Mouse (Mus musculus) kidney, adult 8-10 months (tissue): ENCODE results near the gene Gm2431.
"Not testable (repeated sequence)": the region's sequence is repeated elsewhere in the genome, so short reads cannot be mapped to it uniquely, and the experiment has no call there.

ENCODE experiments used
- DNase-seq, 2 experiments: peaks; one replicate each; pipeline ENCODE4 v3.0.0; 2022

Gm2431 gene

DNA sequence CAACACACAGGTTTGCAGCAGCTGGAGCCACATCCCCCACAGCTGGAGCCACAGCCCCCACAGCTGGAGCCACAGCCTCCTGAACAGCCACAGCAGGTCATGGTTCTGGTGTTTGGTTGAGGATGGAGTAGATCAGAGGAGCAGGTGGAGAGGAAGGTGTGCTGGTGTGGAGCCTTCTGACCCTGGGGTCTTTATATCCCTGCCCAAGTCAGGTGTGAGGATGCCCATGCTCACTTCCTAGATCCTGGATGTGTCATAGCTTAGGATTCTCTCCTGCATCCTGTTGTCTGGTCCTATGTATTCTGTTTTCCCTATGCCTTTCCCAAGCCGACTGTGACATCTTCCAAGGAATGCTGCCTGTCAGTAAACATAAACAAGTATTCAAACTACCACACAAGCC, at the start of gene Gm2431:
Gene Gm2431 (minus strand): TSS at position 101 of the 400 bp plus-strand sequence.
- not testable (repeated sequence) for DNase-seq

DNA sequence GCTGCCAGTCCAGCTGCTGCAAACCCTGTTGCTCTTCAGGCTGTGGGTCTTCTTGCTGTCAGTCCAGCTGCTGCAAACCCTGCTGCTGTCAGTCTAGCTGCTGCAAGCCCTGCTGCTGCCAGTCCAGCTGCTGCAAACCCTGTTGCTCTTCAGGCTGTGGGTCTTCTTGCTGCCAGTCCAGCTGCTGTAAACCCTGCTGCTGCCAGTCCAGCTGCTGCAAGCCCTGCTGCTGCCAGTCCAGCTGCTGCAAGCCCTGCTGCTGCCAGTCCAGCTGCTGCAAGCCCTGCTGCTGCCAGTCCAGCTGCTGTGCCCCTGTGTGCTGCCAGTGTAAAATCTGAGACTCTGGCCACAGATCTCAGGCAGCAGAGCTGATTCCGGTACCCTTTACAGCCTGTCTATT, 45.8 kb upstream of the Gm2431 start:
- DNase-seq = not testable (repeated sequence)

DNA sequence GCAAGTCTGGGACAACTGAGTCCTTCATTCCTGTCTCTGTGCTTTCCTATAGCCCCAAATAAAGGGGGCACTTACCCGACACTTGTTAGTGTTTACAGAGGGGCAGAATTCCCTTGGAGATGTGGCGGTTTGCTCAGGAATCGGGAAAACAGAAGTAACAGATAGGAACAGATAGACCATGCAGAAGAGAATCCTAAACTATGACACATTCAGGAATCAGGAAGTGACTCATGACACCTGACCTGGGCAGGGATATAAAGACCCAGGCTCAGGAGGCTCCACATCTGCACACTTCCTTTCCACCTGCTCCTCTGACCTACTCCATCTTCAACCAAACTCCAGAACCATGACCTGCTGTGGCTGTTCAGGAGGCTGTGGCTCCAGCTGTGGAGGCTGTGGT, 45.1 kb upstream of the Gm2431 start, which contains the start of gene Krtap5-4:
Gene Krtap5-4 (plus strand): TSS at position 301 of the 400 bp plus-strand sequence.
- DNase-seq = no peak

DNA sequence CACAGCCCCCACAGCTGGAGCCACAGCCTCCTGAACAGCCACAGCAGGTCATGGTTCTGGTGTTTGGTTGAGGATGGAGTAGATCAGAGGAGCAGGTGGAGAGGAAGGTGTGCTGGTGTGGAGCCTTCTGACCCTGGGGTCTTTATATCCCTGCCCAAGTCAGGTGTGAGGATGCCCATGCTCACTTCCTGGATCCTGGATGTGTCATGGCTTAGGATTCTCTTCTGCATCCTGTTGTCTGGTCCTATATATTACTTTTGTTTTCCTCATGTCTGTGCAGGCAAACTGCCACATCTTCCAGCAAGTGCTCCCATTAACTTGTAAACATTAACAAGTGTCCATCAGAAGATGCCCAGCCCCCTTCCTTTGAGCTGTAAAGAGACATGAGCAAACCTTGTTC, 38.9 kb upstream of the Gm2431 start, which contains the start of gene Krtap5-1:
Gene Krtap5-1 (minus strand): TSS at position 101 of the 400 bp plus-strand sequence.
- DNase-seq = not testable (repeated sequence)

DNA sequence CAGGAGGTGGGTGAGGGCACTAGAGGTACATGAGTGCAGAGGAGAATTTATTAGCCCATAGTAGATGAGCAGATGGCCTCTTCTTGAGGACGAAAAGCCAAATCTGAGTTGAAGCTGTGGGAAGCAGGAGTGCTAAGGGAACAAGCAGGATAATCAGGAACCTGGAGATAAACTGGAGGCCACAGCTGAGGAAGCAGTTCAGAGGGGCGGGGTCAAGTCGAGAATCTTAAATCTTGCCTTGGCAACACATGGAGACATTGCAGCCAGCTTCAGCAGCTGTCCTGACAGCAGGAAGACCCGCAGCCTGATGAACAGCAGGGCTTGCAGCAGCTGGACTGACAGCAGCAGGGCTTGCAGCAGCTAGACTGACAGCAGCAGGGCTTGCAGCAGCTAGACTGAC, 38.0 kb upstream of the Gm2431 start:
- DNase-seq = not testable (repeated sequence)

DNA sequence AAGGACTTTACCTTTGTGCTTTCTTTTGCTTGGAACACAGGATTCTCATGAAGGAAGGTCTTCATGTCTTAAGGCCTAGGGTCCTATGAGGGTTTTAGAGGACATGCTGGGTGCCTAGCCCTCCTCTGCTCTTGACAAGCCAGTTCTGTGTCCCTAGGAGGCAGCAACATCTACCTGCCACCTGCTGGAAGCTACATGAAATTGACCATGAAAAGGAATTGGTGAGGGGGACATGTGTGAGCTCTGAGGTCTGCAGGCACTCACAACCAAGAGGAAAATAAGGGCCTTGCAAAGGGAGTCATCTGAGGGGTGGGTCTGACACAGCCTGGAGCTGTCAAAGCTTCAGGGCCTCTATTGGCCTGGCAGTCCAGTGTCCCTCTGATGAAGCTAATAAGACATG, 37.3 kb upstream of the Gm2431 start:
- no peak for DNase-seq

DNA sequence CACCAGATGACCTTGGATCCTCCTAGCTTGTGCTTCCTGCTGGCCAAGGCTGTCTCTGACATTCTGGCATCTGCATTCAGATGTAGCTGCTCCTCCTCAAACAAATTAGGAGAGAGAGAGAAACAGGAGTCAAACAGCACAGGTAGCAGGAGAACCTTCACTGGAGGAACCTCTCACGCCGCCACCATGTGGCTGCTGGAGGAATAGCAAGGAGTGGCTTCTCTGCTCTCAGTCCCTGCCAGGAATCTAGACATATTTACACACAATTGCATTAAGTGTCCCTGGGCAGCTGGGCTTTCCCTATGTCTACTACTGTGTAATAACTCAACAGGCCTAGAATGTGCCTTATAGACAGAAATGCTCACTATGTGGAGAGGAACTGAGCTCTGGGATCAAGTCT, 35.7 kb upstream of the Gm2431 start:
- DNase-seq = peak in 1 of 2 experiments; percentile 23

DNA sequence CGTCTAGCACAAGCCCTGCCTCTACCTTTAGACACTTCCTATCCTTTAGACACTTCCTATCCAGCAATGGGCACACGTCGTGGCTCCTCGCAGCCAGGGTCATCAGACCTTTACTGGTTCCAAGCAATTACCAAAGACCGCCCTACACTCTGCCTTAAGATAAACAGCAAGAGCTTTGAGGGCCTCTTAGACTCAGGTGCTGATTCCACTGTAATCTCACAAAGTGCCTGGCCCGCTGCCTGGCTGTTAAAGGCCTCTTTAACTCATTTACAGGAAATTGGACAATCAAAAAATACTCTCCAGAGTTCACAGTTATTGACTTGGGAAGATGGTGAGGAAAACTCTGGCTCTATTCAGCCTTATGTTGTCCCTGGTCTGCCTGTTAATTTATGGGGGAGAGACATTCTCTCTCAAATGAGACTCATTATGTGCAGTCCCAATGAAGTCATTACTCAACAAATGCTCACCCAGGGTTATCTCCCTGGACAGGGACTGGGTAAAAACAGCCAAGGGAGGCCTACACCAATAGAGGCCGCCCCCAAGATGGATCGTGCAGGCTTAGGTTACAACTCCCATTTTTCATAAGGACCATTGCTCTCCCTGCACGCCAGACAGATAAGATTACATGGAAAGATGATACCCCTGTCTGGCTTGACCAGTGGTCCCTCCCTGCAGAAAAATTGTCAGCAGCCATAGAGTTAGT, 27.9 kb upstream of the Gm2431 start:
- DNase-seq = not testable (repeated sequence)

DNA sequence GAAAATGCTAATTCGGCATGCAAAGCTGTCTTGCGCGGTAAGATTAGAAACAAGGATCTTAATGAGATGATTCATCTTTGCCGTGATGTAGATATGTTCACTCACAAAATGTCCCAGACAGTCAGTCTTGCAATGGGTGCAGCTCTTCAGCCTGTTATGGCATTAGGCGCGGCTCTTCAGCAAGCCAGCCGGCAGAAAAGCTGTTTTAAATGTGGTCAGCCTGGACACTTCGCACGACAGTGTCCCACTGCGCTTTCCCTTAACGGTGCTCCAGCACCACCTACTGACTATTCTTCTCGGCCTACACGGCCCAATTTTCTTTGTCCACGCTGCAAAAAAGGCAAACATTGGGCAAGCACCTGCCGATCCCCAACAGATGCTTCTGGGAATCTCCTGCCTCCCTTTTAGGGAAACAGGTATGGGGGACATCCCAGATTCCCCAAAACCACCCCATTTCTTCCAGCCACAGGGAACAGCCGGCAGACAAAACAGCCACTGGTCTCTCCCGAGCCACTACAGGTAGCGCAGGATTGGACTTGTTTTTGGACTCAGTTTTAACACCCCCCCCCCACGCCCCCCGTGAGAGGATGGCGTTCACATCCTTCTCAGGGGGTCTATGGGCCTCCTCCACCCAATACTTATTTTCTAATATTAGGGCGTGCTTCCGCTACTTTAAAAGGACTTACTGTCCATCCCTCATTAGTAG, 27.1 kb upstream of the Gm2431 start:
- peak; percentile 21 to 29 for DNase-seq

DNA sequence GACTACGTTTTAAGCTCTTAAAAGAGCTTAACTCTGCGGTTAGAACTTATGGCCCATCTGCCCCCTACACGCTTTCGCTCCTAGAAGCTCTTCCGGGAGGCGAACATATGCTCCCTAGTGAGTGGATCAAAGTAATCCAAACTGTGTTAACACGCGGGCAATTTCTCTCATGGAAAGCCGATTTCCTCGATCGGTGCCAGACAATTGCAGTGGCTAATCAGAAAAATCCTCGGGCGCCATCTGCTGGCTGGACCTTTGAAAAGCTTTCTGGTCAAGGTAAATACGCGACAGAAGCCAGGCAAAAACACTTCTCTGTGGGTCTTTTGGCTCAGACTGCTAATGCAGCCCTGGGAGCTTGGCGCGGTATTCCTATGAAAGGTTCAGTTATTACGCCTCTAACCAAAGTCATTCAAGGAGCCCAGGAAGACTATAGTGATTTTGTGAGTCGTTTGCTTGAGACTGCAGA, 26.5 kb upstream of the Gm2431 start:
- DNase-seq = peak; percentile 87 to 95

DNA sequence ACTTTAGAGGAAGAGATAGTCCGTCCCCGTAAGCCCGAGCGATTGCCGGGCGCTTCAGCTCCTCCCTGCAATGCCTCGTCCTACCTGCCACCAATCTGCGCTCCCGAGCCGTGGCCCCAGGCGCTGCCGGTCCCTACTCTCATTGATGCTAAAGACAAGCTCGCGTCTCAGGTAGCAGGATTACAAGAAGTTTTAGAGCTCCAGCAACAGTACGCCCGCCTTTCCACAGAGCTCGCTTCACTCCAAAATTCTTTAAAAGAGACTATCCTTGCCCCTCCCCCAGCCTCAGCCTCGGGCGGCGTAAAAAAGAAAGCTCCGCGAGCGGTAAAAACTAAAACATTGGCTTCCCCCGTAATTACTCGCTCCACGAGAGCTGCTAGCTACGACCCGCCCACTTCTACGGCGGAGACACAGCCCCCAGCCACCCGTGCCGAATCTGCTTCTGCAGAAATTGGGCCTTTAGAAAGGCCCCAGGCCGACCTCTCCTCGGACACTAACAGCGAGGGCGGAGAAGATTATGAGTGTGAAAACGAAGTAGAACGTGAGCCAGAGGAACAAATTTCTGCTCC, 26.0 kb upstream of the Gm2431 start:
- peak; percentile 41 to 47 for DNase-seq

DNA sequence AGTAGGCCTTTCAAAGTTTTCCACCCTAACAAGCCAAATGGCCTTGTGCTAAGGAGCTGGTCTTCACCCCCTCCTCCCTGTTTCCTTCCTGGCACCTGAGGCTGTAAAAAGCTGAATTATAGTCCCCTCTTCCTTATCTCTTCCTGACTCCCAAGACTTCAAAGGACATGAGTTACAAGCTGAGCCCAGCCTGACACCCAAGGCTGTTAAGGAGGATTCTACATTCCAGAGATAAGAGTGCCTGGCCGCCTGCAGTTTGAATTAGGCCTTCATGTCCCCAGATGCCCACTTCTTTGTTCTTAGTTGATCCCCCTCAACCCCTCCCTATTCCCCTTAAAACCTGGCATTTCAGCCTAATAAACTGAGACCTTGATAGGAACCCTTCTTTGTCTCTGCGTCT, 24.7 kb upstream of the Gm2431 start:
- peak; percentile 5 to 12 for DNase-seq

DNA sequence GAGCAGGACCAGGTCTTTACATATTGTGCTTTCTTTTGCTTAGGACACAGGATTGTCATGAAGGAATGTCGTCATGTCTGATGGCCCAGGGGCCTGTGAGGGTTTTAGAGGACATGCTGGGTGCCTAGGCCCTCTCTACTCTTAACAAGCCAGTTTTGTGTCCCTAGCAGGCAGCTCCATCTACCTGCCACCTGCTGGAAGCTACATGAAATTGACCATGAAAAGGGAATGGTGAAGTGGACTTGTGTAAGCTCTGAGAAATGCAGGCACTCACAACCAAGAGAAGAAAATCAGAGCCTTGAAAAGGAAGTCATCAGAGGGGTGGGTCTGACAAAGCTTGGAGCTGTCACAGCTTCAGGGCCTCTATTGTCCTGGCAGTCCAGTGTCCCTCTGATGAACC, 21.1 kb upstream of the Gm2431 start:
- not testable (repeated sequence) for DNase-seq

DNA sequence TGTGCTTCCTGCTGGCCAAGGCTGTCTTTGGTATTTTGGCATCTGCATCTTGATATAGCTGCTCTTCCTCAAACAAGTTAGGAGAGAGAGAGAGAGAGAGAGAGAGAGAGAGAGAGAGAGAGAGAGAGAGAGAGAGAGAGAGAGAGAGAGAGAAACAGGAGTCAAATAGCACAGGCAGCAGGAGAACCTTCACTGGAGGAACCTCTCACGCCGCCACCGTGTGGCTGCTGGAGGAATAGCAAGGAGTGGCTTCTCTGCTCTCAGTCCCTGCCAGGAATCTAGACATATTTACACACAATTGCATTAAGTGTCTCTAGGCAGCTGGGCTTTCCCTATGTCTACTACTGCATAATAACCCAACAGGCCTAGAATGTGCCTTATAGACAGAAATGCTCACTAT, 20.0 kb upstream of the Gm2431 start:
- peak; percentile 28 to 60 for DNase-seq

DNA sequence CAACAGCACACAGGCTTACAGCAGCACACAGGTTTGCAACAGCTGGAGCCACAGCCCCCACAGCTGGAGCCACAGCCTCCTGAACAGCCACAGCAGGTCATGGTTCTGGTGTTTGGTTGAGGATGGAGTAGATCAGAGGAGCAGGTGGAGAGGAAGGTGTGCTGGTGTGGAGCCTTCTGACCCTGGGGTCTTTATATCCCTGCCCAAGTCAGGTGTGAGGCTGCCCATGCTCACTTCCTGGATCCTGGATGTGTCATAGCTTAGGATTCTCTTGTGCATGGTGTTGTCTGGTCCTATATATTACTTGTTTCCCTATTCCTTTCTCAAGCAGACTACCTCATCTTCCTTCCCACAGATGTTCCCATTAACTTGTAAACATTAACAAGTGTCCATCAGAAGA, 16.1 kb upstream of the Gm2431 start, which contains the start of gene Gm4559:
Gene Gm4559 (minus strand): TSS at position 101 of the 400 bp plus-strand sequence.
- DNase-seq = not testable (repeated sequence)

DNA sequence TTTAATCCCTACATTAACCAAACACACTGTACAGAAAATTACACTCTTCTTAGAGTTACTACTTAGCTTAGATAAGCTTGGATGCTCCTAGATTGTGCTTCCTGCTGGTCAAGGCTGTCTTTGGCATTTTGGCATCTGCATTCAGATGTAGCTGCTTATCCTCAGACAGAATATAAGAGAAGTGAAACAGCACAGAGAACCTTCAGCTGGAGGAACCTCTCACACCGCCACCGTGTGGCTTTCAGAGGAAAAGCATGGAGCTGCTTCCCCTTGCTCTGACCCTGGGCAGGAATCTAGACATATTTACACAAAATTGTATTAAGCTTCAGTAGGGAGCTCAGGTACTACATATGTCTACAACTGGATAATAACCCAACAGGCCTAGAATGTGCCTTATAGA, 2.6 kb downstream of the Gm2431 start:
- peak in 1 of 2 experiments; percentile 25 for DNase-seq

DNA sequence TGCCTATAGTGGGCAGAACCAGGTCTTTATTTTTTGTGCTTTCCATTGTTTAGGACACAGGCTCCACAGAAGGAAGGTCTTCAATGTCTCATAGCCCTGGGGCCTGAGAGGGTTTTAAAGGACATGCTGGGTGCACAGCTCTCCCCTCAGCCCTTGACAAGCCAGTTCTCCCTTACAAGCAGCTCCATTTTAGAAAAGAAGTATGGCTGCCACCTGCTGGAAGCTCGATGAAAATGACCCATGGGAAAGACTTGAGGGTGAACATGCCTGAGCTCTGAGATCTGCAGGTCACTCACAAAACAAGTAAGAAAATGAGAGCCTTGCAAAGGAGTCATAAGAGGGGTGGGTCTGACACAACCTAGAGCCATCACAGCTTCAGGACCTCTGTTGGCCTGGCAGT, 8.3 kb downstream of the Gm2431 start:
- peak; percentile 9 to 21 for DNase-seq

DNA sequence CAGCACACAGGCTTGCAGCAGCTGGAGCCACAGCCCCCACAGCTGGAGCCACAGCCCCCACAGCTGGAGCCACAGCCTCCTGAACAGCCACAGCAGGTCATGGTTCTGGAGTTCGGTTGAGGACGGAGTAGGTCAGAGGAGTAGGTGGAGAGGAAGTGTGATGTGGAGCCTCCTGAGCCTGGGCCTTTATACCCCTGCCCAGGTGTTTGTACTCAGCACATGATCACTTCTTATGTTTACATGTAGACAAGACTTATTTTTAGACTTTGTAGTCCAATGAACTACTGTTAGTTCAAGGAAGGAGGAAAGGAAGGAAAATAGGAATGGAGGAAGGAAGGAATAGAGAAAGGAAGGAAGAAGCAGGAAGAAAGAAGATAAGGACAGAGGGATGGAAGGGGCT, 17.2 kb downstream of the Gm2431 start, which contains the start of gene Gm40460:
Gene Gm40460 (minus strand): TSS at position 101 of the 400 bp plus-strand sequence.
- DNase-seq = no peak

DNA sequence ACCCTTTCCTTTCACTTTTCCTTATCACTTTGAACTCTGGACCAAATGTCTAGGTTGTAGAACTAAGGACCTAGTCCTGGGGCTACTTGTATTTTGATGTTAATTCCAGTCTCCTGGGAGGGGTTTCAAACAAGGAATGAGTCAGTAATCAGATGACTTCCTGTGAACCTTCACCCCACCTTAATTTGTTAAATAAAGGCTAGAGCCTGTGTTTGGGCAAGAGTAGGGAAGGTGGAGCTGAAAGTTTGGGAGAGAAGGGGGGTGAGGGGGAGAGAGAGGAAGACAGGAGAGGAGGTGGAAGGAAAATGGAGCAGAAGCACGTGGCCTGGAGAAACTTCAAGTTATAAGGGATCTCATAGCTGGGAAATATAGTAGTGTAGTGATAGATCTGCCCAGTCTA, 26.6 kb downstream of the Gm2431 start:
- no peak for DNase-seq

DNA sequence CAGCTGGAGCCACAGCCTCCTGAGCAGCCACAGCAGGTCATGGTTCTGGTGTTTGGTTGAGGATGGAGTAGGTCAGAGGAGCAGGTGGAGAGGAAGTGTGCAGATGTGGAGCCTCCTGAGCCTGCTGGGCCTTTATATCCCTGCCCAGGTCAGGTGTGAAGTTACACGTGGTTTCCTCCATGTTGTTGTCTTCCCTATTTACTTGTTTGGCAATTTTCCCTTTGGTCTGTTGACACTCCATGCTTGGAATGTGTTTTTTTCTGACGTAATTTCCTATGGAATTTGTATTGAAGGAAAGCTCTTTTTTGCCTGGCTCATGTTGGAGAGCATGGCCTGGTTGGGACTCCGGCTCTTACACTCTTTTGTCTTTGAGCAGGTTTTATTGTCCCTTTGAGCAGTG, 28.3 kb downstream of the Gm2431 start, which contains the start of gene Krtap5-5:
Gene Krtap5-5 (minus strand): TSS at position 101 of the 400 bp plus-strand sequence.
- not testable (repeated sequence) for DNase-seq

DNA sequence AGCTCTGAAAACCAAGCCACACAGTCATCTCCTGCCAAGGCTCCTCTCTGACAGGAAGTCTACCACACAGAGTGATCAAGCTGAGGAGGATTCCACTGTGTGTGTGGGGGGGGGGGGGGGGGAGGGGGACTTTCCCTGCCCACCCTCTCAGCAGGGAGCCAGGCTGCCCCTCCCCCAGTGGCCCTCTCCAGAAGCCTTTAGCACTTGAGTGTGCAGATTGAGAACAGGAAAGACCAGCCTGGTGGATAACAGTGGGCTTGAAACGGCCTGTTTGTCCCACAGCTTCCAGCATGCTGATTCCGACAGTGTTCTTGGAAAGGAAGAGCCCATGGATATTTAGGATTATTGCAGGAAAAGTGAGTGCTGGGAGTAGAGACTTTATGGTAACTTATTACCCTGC, 33.6 kb downstream of the Gm2431 start:
- no peak for DNase-seq

DNA sequence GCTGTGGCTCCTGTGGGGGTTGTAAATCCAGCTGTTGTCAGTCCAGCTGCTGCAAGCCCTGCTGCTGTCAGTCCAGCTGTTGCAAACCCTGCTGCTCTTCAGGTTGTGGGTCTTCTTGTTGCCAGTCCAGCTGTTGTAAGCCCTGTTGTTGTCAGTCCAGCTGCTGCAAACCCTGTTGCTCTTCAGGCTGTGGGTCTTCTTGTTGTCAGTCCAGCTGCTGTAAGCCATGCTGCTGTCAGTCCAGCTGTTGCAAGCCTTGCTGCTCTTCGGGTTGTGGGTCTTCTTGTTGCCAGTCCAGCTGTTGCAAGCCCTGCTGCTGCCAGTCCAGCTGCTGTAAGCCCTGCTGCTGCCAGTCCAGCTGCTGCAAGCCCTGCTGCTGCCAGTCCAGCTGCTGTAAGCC, 46.0 kb downstream of the Gm2431 start:
- not testable (repeated sequence) for DNase-seq

DNA sequence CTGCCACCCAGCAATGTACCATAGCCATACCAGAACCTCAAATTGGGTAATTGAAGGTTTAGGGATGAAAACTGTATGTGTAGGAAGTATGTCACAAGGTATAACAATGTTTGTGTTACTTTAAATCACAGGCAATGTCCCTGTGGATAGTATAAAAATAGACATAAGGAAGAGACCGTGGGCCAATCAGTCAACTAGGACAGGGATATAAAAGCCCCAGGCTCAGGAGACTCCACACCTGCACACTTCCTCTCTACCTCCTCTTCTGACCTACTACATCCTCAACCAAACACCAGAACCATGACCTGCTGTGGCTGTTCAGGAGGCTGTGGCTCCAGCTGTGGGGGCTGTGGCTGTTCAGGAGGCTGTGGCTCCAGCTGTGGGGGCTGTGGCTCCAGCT, 46.6 kb downstream of the Gm2431 start, which contains the start of gene Gm7579:
Gene Gm7579 (plus strand): TSS at position 301 of the 400 bp plus-strand sequence.
- DNase-seq = no peak
